Mouse (Mus musculus) left cerebral cortex, postnatal 36 days (tissue): ENCODE results near the gene Tead2. TPM values are rescaled to one million over a fixed set of nuclear protein-coding genes. Genes with fewer than 3 reads are reported as not detected.
"Not testable (repeated sequence)": the region's sequence is repeated elsewhere in the genome, so short reads cannot be mapped to it uniquely, and the experiment has no call there.

Experiments used
- DNase-seq, 2 experiments: peaks; one replicate each; pipeline ENCODE4 v3.0.0; 2021 to 2022; ENCODE audit warnings: low spot score in 2 of 2, mixed read lengths in 1 of 2
- intact Hi-C: fragments of 180-260 bp; cut with DNase I; formaldehyde crosslinking; loops from one replicate; pipeline ENCODE4 v1.15.1; 2025
- microRNA-seq: library from miRNA; unstranded; fragments of <30 nt; microRNA quantifications from one replicate; pipeline ENCODE4 v1.2.0, GENCODE M21; 2022
- total RNA-seq, 2 experiments: library from RNA; stranded (reverse); gene quantifications; 2 replicates each; pipeline ENCODE4 v1.2.3; 2021

Gene Tead2
- total RNA-seq, 2 experiments from 2014 or later = 3.9 to 5.6 TPM

- no peak for DNase-seq
- intact Hi-C loops = no loop called here
These were observed 24.6 kb downstream of the Tead2 start for GRCm38 (mm10) chr7:45240109-45240508.

DNA sequence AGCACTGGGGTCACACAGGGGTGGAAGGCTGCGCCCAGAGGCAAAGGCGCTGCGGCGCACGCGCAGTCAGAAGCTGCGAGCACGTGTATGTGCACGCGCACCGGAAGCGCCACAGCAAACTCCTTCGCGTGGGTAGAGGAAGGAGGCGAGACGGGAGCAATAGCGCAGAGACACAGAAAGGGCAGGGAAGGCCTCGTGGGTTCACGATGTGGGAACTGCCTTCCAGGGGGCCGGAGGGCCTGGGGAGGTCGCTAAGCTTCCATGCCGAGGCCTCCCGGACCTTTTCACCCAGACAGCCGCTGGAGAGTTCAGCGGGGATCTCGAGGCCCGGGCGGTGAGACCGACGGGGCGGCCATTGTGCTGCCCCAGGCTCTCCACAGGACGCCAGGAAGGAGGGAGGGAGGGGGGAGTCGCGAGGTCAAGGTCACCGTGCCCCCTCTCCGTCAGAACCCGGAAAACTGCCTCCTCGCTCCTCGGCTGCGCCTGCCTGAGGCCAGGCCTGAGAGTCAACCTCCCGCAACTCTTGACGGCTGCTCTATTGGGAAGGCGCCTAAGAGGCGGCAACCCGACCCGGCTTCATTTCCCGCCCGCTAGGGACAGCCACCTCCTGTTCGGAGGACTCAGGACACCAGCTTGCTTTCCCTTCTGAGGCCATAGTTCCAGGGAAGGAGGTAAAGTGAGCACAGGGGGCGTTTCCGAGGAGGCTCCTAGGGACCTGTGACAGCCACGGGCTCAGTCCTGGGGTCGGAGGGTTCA is 25.3 kb downstream of the Tead2 start, which contains the start of gene Slc6a16:
Gene Slc6a16, plus strand, starts transcription at position 453 of the 756 bp plus-strand sequence.
- intact Hi-C loops = no loop called here
- peak; percentile 54 to 59 for DNase-seq

DNA sequence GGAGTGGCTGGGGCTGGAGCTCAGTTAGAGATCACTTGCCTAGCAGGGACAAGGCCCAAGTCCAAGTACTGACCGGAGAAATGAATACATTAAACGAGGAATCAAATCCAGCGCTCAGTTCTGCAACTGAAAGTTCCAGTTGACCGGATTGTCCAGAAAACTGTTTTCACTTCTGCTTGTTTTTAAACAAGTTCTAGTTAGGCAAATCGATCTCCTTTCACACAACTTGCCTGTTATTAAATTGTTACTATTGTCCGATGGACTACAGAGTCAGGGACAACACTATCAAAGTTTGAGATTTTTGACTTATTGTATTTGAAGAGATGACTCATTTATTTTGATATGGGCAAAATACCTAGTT is 25.8 kb downstream of the Tead2 start:
- intact Hi-C loops = no loop called here
- DNase-seq = no peak

DNA sequence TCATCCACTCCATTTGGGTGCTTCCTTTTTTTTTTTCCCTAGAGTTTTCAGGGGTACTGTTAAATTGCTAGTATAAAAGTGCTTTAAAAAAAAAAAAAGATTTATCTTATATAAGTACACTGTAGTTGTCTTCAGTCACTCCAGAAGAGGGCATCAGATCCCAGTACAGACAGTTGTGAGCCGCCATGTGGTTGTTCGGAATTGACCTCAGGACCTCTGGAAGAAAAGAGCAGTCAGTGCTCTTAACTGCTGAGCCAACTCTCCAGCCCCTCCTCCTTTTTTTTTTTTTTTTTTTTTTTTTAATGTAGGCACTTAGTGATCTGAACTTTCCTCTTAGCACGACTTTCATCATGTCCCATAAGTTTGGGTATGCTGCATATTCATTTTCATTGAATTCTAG is 32.1 kb downstream of the Tead2 start:
- intact Hi-C loops = no loop called here
- no peak for DNase-seq

DNA sequence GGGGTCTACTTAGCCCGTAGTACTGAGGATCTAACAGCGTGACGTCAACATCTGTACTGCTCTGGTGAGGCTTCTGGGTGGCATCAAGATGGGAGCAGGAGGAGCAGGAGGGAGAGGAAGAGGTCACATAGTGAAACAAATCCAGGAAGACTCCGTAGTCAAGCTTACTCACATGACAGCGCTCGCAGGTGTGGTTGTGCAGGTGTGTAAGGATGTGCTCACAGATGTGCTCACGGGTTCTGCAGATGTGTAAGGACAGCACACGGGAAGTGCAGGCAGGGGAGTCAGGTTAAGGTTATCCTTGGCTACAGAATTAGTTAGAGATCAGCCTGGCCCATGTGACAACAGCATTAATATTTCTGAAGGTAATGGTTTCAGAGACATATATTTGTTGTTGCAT is 38.3 kb downstream of the Tead2 start:
- intact Hi-C loops = loop anchor here (2.0 kb wide), 1 partner anchor 43 kb away; no protein-coding TSS in a partner anchor
- DNase-seq = no peak

GRCm38 (mm10) chr7:45255822-45256221 is 40.3 kb downstream of the Tead2 start:
- DNase-seq = not testable (repeated sequence)

GRCm38 (mm10) chr7:45257063-45257840 is 41.7 kb downstream of the Tead2 start:
- intact Hi-C loops = no loop called here
- peak; percentile 46 to 51 for DNase-seq

More at GRCm38 (mm10) chr7:45255822-45256221, 40.3 kb downstream of the Tead2 start:
- intact Hi-C loops = loop anchor here (2.0 kb wide), 1 partner anchor 41 kb away; no protein-coding TSS in a partner anchor

GRCm38 (mm10) chr7:45259281-45259680 is 43.7 kb downstream of the Tead2 start:
- no peak for DNase-seq
- intact Hi-C loops = no loop called here

DNA sequence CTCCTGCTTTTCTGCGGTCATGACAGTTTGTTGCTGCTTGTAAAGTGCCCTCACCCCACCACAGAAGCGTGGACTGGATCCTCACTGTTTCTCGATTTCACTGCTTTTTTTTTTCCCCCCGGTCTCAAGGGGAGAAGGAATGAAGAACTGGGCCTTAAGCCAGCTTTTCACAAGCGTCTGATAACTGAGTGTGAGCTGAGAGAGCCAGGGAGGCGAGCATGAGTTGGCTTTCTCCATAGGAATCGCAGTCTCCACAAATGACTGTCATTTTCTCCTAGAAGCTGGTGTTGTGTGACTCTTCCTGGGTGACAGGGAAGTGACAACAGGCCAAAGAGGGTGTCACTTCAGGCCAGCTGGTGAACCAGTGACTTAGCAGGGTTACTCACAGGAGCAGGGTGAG is 46.7 kb downstream of the Tead2 start:
- intact Hi-C loops = no loop called here
- no peak for DNase-seq

DNA sequence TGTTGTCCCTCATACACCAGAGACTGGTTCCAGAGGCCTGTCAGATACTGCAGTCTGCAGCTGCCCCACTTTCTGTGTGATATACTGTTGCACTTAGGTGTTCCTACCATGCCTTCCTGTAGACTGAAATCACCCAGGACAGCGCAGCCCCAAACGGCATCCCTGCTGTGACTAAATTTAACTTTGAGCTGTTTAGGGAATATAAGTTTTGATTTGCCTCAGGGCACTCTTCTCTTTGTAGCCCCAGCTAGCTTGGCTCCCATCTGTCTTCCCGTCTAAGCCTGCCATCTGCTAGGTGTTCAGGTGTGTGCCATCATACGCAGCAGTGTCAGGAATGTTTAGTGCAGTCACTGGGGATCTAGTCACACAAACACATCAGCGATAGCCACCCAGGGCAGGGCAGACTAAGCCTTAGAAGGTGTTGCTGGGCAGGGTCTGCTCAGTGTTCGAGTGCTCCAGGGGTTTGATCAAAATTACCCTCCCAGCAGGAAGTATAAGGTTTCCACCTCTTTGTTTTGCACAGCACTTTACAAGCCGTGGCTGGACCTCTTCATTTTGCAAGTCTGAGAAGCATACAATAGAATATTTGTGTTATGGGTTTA is 47.6 kb downstream of the Tead2 start:
- no peak for DNase-seq

GRCm38 (mm10) chr7:45264348-45264747 is 48.8 kb downstream of the Tead2 start:
- no peak for DNase-seq
- intact Hi-C loops = no loop called here

More for the DNA sequence above, 47.6 kb downstream of the Tead2 start:
- intact Hi-C loops = no loop called here

DNA sequence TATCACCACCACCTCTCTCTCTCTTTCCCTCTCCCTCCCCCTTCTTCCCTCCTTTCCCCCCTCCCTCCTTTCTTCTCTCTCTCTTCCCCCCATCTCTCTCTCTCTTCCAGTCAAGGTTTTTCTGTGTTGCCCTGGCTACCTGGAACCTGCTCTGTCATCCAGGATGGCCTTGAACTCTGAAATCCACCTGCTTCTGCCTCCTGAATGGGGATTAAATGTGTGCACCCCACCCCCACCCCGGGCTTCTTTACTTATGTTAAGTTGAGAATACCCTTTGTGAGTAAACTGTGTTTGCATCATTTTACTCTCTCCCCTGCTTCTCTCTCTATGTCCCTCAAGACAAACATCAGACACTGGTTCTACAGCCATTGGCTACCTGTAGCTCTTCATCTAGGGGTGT is 50.0 kb downstream of the Tead2 start:
- no peak for DNase-seq
- intact Hi-C loops = no loop called here

DNA sequence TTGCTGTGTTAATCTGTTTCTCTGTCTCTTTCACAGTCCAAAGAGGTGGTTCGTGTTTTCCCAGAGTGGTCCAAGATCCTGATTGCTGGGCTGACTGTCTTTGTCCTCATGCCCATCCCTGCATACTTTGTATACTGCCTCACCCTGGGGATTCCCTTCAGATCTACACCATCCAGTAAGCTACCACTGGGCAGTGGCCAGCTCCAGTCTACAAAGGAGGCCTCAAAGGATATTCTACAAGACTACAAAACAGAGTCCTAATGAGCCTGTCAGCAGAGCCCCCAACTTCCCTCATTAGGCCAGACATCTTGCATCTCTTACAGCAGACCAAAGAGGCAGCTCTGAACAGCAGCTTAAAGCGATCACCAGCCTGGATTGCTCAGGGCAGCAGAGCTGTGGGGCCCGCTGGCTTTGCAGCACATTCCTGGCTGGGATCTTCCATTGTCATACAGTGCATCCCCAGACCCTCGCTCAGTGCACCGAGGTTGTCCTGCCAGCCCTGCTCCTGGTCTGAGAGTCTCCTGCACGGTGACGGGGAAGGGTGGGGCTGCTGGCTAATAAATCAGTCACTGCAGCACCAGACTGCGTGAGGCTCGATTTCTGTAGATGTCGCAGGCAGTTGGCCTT is 57.3 kb downstream of the Tead2 start:
- intact Hi-C loops = no loop called here
- no peak for DNase-seq

DNA sequence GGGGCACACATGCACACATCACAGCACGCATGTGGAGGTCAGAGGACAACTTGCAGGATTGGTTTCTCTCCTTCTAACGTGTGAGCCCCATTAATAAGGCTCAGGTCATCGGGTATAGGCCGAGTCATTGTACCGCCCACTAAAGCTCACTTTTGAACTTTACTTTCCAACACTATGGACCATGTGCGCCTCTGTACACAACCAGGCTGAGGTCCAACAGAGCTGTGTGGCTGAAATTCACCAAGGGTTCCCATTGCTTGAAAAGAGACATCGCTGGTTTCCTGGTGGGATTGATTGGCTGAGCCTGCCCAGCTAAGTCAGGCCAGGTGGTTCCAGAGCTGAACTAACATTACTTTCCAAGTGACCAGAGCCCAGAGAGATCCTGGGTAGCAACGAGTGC is 58.1 kb downstream of the Tead2 start:
- no peak for DNase-seq
- intact Hi-C loops = no loop called here

DNA sequence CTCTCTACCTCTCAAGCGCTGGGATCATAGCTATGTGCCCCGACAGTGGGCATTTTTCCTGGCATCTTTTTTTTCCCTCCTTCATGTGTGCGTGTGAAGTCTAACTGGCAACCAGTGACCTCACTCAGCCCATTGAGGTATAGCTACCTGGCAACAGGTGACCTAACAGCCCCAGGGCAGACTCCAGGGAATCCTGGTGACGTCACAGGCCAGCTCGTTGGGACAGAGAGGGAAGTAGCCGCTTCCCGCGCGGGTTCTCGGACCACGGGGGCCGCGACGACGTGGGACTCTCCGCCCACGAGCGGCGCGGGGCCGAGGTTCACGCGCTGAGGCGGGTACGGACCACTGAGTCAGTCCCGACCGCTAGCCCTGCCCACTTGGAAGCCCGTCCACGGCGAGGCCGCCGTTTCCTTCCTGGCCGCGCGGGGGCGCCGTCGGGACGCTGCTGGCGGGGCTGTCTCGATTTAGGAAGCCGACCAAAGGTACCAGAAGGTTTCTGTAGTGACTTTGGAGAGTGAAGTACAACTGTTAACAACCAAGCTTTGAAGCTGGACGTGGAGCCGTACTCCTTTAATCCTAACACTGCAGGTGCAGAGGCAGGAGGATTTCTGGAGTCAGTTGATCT is 61.7 kb downstream of the Tead2 start, which contains the start of gene Slc6a21:
Gene Slc6a21, plus strand, starts transcription at position 378 of the 625 bp plus-strand sequence.
- intact Hi-C loops = no loop called here
- DNase-seq = peak; percentile 75 to 78

Small RNA genes within 50 kb of the gene (microRNA-seq; reads per million reads assigned to microRNA genes)
- gene Mir7055 = 3.6 reads per million, percentile 9 among the genes with 10 or more reads in this experiment

Other genes with a start within 250 kb of the Tead2 start
- gene Cpt1c, start 240.9 kb upstream of the Tead2 start, total RNA-seq = 10 to 100 TPM; 85.4 to 97.7 TPM
- gene Prmt1, start 229.2 kb upstream of the Tead2 start, total RNA-seq = 100 to 1,000 TPM; 143 to 145 TPM
- gene Irf3, start 218.1 kb upstream of the Tead2 start, total RNA-seq = 10 to 100 TPM; 29.2 to 38.7 TPM
- gene Bcl2l12, start 217.0 kb upstream of the Tead2 start, total RNA-seq = 1 to 10 TPM; 1.8 to 2.6 TPM
- 100 to 1,000 TPM; 174 to 177 TPM for gene Scaf1, start 199.4 kb upstream of the Tead2 start, total RNA-seq
- gene Rras, start 197.8 kb upstream of the Tead2 start, total RNA-seq = 10 to 100 TPM; 12.9 to 13.9 TPM
- gene Prr12, start 162.9 kb upstream of the Tead2 start, total RNA-seq = 10 to 100 TPM; 64.9 to 75.3 TPM
- gene Nosip, start 153.3 kb upstream of the Tead2 start, total RNA-seq = 10 to 100 TPM; 59.7 to 63.7 TPM
- 1 to 10 TPM; 5.4 to 7.4 TPM for gene Prrg2, start 153.1 kb upstream of the Tead2 start, total RNA-seq
- 1 to 10 TPM; 3.8 to 4.9 TPM for gene Rcn3, start 123.5 kb upstream of the Tead2 start, total RNA-seq
- gene Fcgrt, start 111.9 kb upstream of the Tead2 start, total RNA-seq = 10 to 100 TPM; 22.3 to 22.7 TPM
- 100 to 1,000 TPM; 405 to 466 TPM for gene Rps11, start 91.3 kb upstream of the Tead2 start, total RNA-seq
- gene Rpl13a, start 87.0 kb upstream of the Tead2 start, total RNA-seq = 100 to 1,000 TPM; 614 to 796 TPM
- not detected for gene Gm45713, start 79.5 kb upstream of the Tead2 start, total RNA-seq
- 1 to 10 TPM; 3.7 to 6.1 TPM for gene Flt3l, start 79.3 kb upstream of the Tead2 start, total RNA-seq
- 10 to 100 TPM; 44.8 to 53.6 TPM for gene Pih1d1, start 61.5 kb upstream of the Tead2 start, total RNA-seq
- 10 to 100 TPM; 12.2 to 21.5 TPM for gene Aldh16a1, start 61.2 kb upstream of the Tead2 start, total RNA-seq
- gene Slc17a7, start 51.8 kb upstream of the Tead2 start, total RNA-seq = 1,000 to 10,000 TPM; 1,276 to 1,585 TPM
- under 1 TPM; 0.17 to 0.50 TPM for gene Gfy, start 36.2 kb upstream of the Tead2 start, total RNA-seq
- not detected for gene Pth2, start 34.8 kb upstream of the Tead2 start, total RNA-seq
- gene Ccdc155, start 10.9 kb upstream of the Tead2 start, total RNA-seq = 1 to 10 TPM; 5.1 to 5.2 TPM
- gene Dkkl1, start 3.6 kb upstream of the Tead2 start, total RNA-seq = 10 to 100 TPM; 25.9 to 29.9 TPM
- gene Cd37, start 23.4 kb downstream of the Tead2 start, total RNA-seq = 1 to 10 TPM; 5.0 to 5.9 TPM
- gene Slc6a16, start 25.3 kb downstream of the Tead2 start, total RNA-seq = 1 to 10 TPM; 1.2 to 1.6 TPM
- gene Slc6a21, start 61.8 kb downstream of the Tead2 start, total RNA-seq = not detected
- 10 to 100 TPM; 18.0 to 20.9 TPM for gene Trpm4, start 118.0 kb downstream of the Tead2 start, total RNA-seq
- gene Hrc, start 119.5 kb downstream of the Tead2 start, total RNA-seq = under 1 TPM; 0.27 to 0.52 TPM
- 100 to 1,000 TPM; 154 to 168 TPM for gene Ppfia3, start 151.3 kb downstream of the Tead2 start, total RNA-seq
- gene Lin7b, start 154.8 kb downstream of the Tead2 start, total RNA-seq = 100 to 1,000 TPM; 164 to 189 TPM
- 100 to 1,000 TPM; 273 to 486 TPM for gene Snrnp70, start 180.0 kb downstream of the Tead2 start, total RNA-seq
- not detected for gene Kcna7, start 189.9 kb downstream of the Tead2 start, total RNA-seq
- not detected for gene Ntf5, start 197.9 kb downstream of the Tead2 start, total RNA-seq
- gene Lhb, start 205.1 kb downstream of the Tead2 start, total RNA-seq = not detected
- gene Gys1, start 219.1 kb downstream of the Tead2 start, total RNA-seq = 10 to 100 TPM; 14.1 to 16.9 TPM
- gene Ruvbl2, start 222.3 kb downstream of the Tead2 start, total RNA-seq = 10 to 100 TPM; 39.7 to 41.5 TPM
- gene Ftl1, start 244.1 kb downstream of the Tead2 start, total RNA-seq = 100 to 1,000 TPM; 198 to 232 TPM